Mouse (Mus musculus): ENCODE measurements around the gene Zfp185. TPM values are rescaled to one million over a fixed set of nuclear protein-coding genes. Genes with fewer than 3 reads are reported as not detected.

Zfp185 gene
- polyA plus RNA-seq, 1 experiment from 2014 or later = 25.5 TPM

MicroRNAs encoded within 50 kb of the gene (microRNA counts, 519-probe panel; counts per million panel counts)
- 1,058 counts per million, percentile 7 among the panel's probes with 10 or more counts for microRNA mmu-miR-2137

Small RNA genes within 50 kb of the gene (microRNA-seq; reads per million reads assigned to microRNA genes)
- 2.3 reads per million, percentile 11 among the genes with 10 or more reads in this experiment for gene Mir2137

Other genes starting within 250 kb of the Zfp185 start
- 0.57 and 0.76 TPM in 2 replicates for gene Gabrq, start 162.2 kb upstream of the Zfp185 start, polyA plus RNA-seq (2015; fragmentation: Nextera tagmentation; extraction: Ambion mirVana)
- 60.3 and 71.4 TPM in 2 replicates for gene Cetn2, start 68.9 kb upstream of the Zfp185 start, polyA plus RNA-seq (2015; fragmentation: Nextera tagmentation; extraction: Ambion mirVana)
- 29.0 and 31.9 TPM in 2 replicates for gene Nsdhl, start 68.8 kb upstream of the Zfp185 start, polyA plus RNA-seq (2015; fragmentation: Nextera tagmentation; extraction: Ambion mirVana)
- gene Pnma5, start 49.8 kb downstream of the Zfp185 start, polyA plus RNA-seq (2015; fragmentation: Nextera tagmentation; extraction: Ambion mirVana) = 0.10 and 0.17 TPM in 2 replicates
- gene Pnma3, start 77.4 kb downstream of the Zfp185 start, polyA plus RNA-seq (2015; fragmentation: Nextera tagmentation; extraction: Ambion mirVana) = 0.10 and 0.16 TPM in 2 replicates
- gene Xlr4a, start 95.1 kb downstream of the Zfp185 start, polyA plus RNA-seq (2015; fragmentation: Nextera tagmentation; extraction: Ambion mirVana) = 0.97 and 1.0 TPM in 2 replicates
- gene Xlr3a, start 109.8 kb downstream of the Zfp185 start, polyA plus RNA-seq (2015; fragmentation: Nextera tagmentation; extraction: Ambion mirVana) = 5.6 and 5.7 TPM in 2 replicates
- gene Gm14685, start 129.7 kb downstream of the Zfp185 start, polyA plus RNA-seq (2015; fragmentation: Nextera tagmentation; extraction: Ambion mirVana) = 0.14 and 0.19 TPM in 2 replicates
- gene Xlr5b, start 161.5 kb downstream of the Zfp185 start, polyA plus RNA-seq (2015; fragmentation: Nextera tagmentation; extraction: Ambion mirVana) = not detected in 2 replicates
- gene DXBay18, start 162.1 kb downstream of the Zfp185 start, polyA plus RNA-seq (2015; fragmentation: Nextera tagmentation; extraction: Ambion mirVana) = not detected in 2 replicates
- gene Spin2d, start 189.7 kb downstream of the Zfp185 start, polyA plus RNA-seq (2015; fragmentation: Nextera tagmentation; extraction: Ambion mirVana) = not detected in 2 replicates
- gene Xlr3b, start 204.9 kb downstream of the Zfp185 start, polyA plus RNA-seq (2015; fragmentation: Nextera tagmentation; extraction: Ambion mirVana) = 9.6 and 12.5 TPM in 2 replicates
- gene Xlr4b, start 227.0 kb downstream of the Zfp185 start, polyA plus RNA-seq (2015; fragmentation: Nextera tagmentation; extraction: Ambion mirVana) = 0.90 and 1.8 TPM in 2 replicates
- gene F8a, start 241.0 kb downstream of the Zfp185 start, polyA plus RNA-seq (2015; fragmentation: Nextera tagmentation; extraction: Ambion mirVana) = 12.8 and 14.7 TPM in 2 replicates

Measured in stomach, embryonic 16.5 days (tissue).